In genomic region chr9:32139641-32140040, GRCm38 (mm10) we compare ENCODE assay signal across 22 mouse cellular contexts.
"Had no signal": no experiment of that assay in that cellular context is flagged by ENCODE, and none has a peak within 500 bp of the region (broad histone marks: within the 10 kb centered on the region; RNA-seq: fewer than 3 reads in every experiment).

No protein-coding gene starts in this region.

- DNase-seq: gastrocnemius, postnatal 14 days; gastrocnemius, postnatal 36 days; heart, adult 18-20 months; heart, postnatal 10 days; kidney, adult 18-20 months; kidney, adult 8-10 months; kidney, postnatal 10 days; kidney, postnatal 4 days; liver; liver, embryonic 13.5 days had no signal

- H3K36me3 ChIP-seq: heart, embryonic 10.5 days; heart, embryonic 12.5 days; hindbrain, embryonic 13.5 days; hindbrain, embryonic 15.5 days; limb, embryonic 10.5 days; limb, embryonic 12.5 days; liver, embryonic 13.5 days; liver, embryonic 15.5 days had no signal

- H3K4me3 ChIP-seq: heart, embryonic 10.5 days; heart, embryonic 12.5 days; hindbrain, embryonic 13.5 days; hindbrain, embryonic 15.5 days; layer of hippocampus, adult 2 months; left cerebral cortex, adult 2 months; limb, embryonic 10.5 days; limb, embryonic 12.5 days; liver, embryonic 13.5 days; liver, embryonic 15.5 days had no signal

- H3K4me1 ChIP-seq: hindbrain, embryonic 15.5 days had no signal

- H3K9me3 ChIP-seq: heart, embryonic 10.5 days; heart, embryonic 12.5 days; hindbrain, embryonic 13.5 days; hindbrain, embryonic 15.5 days; limb, embryonic 10.5 days; limb, embryonic 12.5 days; liver, embryonic 13.5 days; liver, embryonic 15.5 days had no signal

- H3K27ac ChIP-seq: heart, embryonic 10.5 days; hindbrain, embryonic 13.5 days; hindbrain, embryonic 15.5 days; hindbrain, postnatal 0 days; layer of hippocampus, adult 2 months; left cerebral cortex, adult 2 months; limb, embryonic 10.5 days; limb, embryonic 12.5 days; liver, embryonic 13.5 days; liver, embryonic 15.5 days had no signal

- ATAC-seq: hindbrain, postnatal 0 days; intestine, embryonic 16.5 days had no signal

- H3K4me2 ChIP-seq: heart, embryonic 12.5 days; hindbrain, embryonic 13.5 days; hindbrain, embryonic 15.5 days; limb, embryonic 12.5 days; liver, embryonic 11.5 days; liver, embryonic 13.5 days; liver, embryonic 15.5 days had no signal

- H3K27me3 ChIP-seq: heart, embryonic 12.5 days; hindbrain, embryonic 13.5 days; hindbrain, embryonic 15.5 days; limb, embryonic 12.5 days; liver, embryonic 13.5 days; liver, embryonic 15.5 days had no signal

- H3K9ac ChIP-seq: heart, embryonic 12.5 days; hindbrain, embryonic 13.5 days; hindbrain, embryonic 15.5 days; limb, embryonic 12.5 days; liver, embryonic 13.5 days; liver, embryonic 15.5 days had no signal
